Mouse (Mus musculus): ENCODE data around the gene Gm10273. TPM values are rescaled to one million over a fixed set of nuclear protein-coding genes. Genes with fewer than 3 reads are reported as not detected.

Gm10273 gene
- polyA plus RNA-seq, 1 experiment: 0.09 TPM

GRCm38 (mm10) chr10:59419516-59419915 is 24.1 kb downstream of the Gm10273 start:
- H3K4me1 ChIP-seq (ENCODE audit: control insufficient read depth): no peaks in the 10 kb centered on the region
- no peaks in the 10 kb centered on the region for H3K9me3 ChIP-seq (ENCODE audit: control insufficient read depth, low read length)
- TF ChIP-seq GATA1 (IDR thresholded peaks at IDR 0.05; ENCODE audit: low read length): no peak
- no peak for TF ChIP-seq TAL1 (IDR thresholded peaks at IDR 0.05; ENCODE audit: low read length)
- H3K27me3 ChIP-seq (ENCODE audit: control insufficient read depth): no peaks in the 10 kb centered on the region
- no peak overlapping the region for H3K4me3 ChIP-seq (replicated peaks)
- H3K36me3 ChIP-seq (ENCODE audit: control insufficient read depth): no peaks in the 10 kb centered on the region; the same call in 1 of the 2 replicates

- no peaks in the 10 kb centered on the region for H3K27me3 ChIP-seq (ENCODE audit: control insufficient read depth)
- H3K4me1 ChIP-seq (ENCODE audit: control insufficient read depth): no peaks in the 10 kb centered on the region
These were observed 29.0 kb downstream of the Gm10273 start for GRCm38 (mm10) chr10:59424453-59424852.

GRCm38 (mm10) chr10:59425369-59425768 is 29.9 kb downstream of the Gm10273 start:
- no peak for TF ChIP-seq GATA1 (IDR thresholded peaks at IDR 0.05; ENCODE audit: low read length)
- no peak for TF ChIP-seq TAL1 (IDR thresholded peaks at IDR 0.05; ENCODE audit: low read length)
- no peak overlapping the region for H3K4me3 ChIP-seq (replicated peaks)
- H3K9me3 ChIP-seq (ENCODE audit: control insufficient read depth, low read length): no peaks in the 10 kb centered on the region
- no peaks in the 10 kb centered on the region for H3K27me3 ChIP-seq (ENCODE audit: control insufficient read depth)
- no peaks in the 10 kb centered on the region; the same call in 1 of the 2 replicates for H3K36me3 ChIP-seq (ENCODE audit: control insufficient read depth)
- H3K4me1 ChIP-seq (ENCODE audit: control insufficient read depth): no peaks in the 10 kb centered on the region

More at GRCm38 (mm10) chr10:59424453-59424852, 29.0 kb downstream of the Gm10273 start:
- TF ChIP-seq TAL1 (IDR thresholded peaks at IDR 0.05; ENCODE audit: low read length) (no peak), GATA1 (IDR thresholded peaks at IDR 0.05; ENCODE audit: low read length) (no peak)
- Histone ChIP-seq H3K9me3 (ENCODE audit: control insufficient read depth, low read length) (no peaks in the 10 kb centered on the region), H3K4me3 (replicated peaks) (no peak overlapping the region), H3K36me3 (ENCODE audit: control insufficient read depth) (no peaks in the 10 kb centered on the region; the same call in 1 of the 2 replicates)

- no peak overlapping the region for H3K4me3 ChIP-seq (replicated peaks)
- no peaks in the 10 kb centered on the region for H3K27me3 ChIP-seq (ENCODE audit: control insufficient read depth)
- TF ChIP-seq GATA1 (IDR thresholded peaks at IDR 0.05; ENCODE audit: low read length): no peak
- no peak for TF ChIP-seq TAL1 (IDR thresholded peaks at IDR 0.05; ENCODE audit: low read length)
- H3K9me3 ChIP-seq (ENCODE audit: control insufficient read depth, low read length): no peaks in the 10 kb centered on the region
- no peaks in the 10 kb centered on the region; the same call in 1 of the 2 replicates for H3K36me3 ChIP-seq (ENCODE audit: control insufficient read depth)
- H3K4me1 ChIP-seq (ENCODE audit: control insufficient read depth): peaks cover 3% of the 10 kb centered on the region; the same call in 1 of the 2 replicates
These were observed 30.9 kb downstream of the Gm10273 start for GRCm38 (mm10) chr10:59426371-59426770.

- H3K4me3 ChIP-seq (replicated peaks): no peak overlapping the region
- TF ChIP-seq TAL1 (IDR thresholded peaks at IDR 0.05; ENCODE audit: low read length) (no peak), GATA1 (IDR thresholded peaks at IDR 0.05; ENCODE audit: low read length) (no peak)
- peaks cover 3% of the 10 kb centered on the region; the same call in 1 of the 2 replicates for H3K4me1 ChIP-seq (ENCODE audit: control insufficient read depth)
These were observed 34.2 kb downstream of the Gm10273 start for GRCm38 (mm10) chr10:59429448-59430135.

GRCm38 (mm10) chr10:59430701-59431218 is 35.3 kb downstream of the Gm10273 start:
- H3K27me3 ChIP-seq (ENCODE audit: control insufficient read depth): no peaks in the 10 kb centered on the region
- no peak overlapping the region for H3K4me3 ChIP-seq (replicated peaks)
- no peaks in the 10 kb centered on the region for H3K36me3 ChIP-seq (ENCODE audit: control insufficient read depth)
- H3K9me3 ChIP-seq (ENCODE audit: control insufficient read depth, low read length): no peaks in the 10 kb centered on the region
- peaks cover 3% of the 10 kb centered on the region; the same call in 1 of the 2 replicates for H3K4me1 ChIP-seq (ENCODE audit: control insufficient read depth)
- no peak for TF ChIP-seq TAL1 (IDR thresholded peaks at IDR 0.05; ENCODE audit: low read length)
- no peak for TF ChIP-seq GATA1 (IDR thresholded peaks at IDR 0.05; ENCODE audit: low read length)

More at GRCm38 (mm10) chr10:59429448-59430135, 34.2 kb downstream of the Gm10273 start:
- no peaks in the 10 kb centered on the region for H3K36me3 ChIP-seq (ENCODE audit: control insufficient read depth)
- H3K9me3 ChIP-seq (ENCODE audit: control insufficient read depth, low read length): no peaks in the 10 kb centered on the region
- H3K27me3 ChIP-seq (ENCODE audit: control insufficient read depth): no peaks in the 10 kb centered on the region

- TF ChIP-seq TAL1 (IDR thresholded peaks at IDR 0.05; ENCODE audit: low read length) (no peak), GATA1 (IDR thresholded peaks at IDR 0.05; ENCODE audit: low read length) (no peak)
- no peaks in the 10 kb centered on the region for H3K36me3 ChIP-seq (ENCODE audit: control insufficient read depth)
- no peaks in the 10 kb centered on the region for H3K9me3 ChIP-seq (ENCODE audit: control insufficient read depth, low read length)
- no peak overlapping the region for H3K4me3 ChIP-seq (replicated peaks)
- no peaks in the 10 kb centered on the region for H3K27me3 ChIP-seq (ENCODE audit: control insufficient read depth)
- peaks cover 1% of the 10 kb centered on the region; the same call in 1 of the 2 replicates for H3K4me1 ChIP-seq (ENCODE audit: control insufficient read depth)
These were observed 40.3 kb downstream of the Gm10273 start for GRCm38 (mm10) chr10:59435746-59436145.

GRCm38 (mm10) chr10:59438651-59439050 is 43.2 kb downstream of the Gm10273 start:
- no peak overlapping the region for H3K4me3 ChIP-seq (replicated peaks)
- H3K27me3 ChIP-seq (ENCODE audit: control insufficient read depth): no peaks in the 10 kb centered on the region
- no peaks in the 10 kb centered on the region for H3K4me1 ChIP-seq (ENCODE audit: control insufficient read depth)
- no peaks in the 10 kb centered on the region for H3K36me3 ChIP-seq (ENCODE audit: control insufficient read depth)
- TF ChIP-seq TAL1 (IDR thresholded peaks at IDR 0.05; ENCODE audit: low read length) (no peak), GATA1 (IDR thresholded peaks at IDR 0.05; ENCODE audit: low read length) (no peak)
- no peaks in the 10 kb centered on the region for H3K9me3 ChIP-seq (ENCODE audit: control insufficient read depth, low read length)

GRCm38 (mm10) chr10:59439508-59439931 is 44.1 kb downstream of the Gm10273 start:
- Histone ChIP-seq H3K27me3 (ENCODE audit: control insufficient read depth) (no peaks in the 10 kb centered on the region), H3K36me3 (ENCODE audit: control insufficient read depth) (no peaks in the 10 kb centered on the region), H3K9me3 (ENCODE audit: control insufficient read depth, low read length) (no peaks in the 10 kb centered on the region), H3K4me3 (replicated peaks) (no peak overlapping the region), H3K4me1 (ENCODE audit: control insufficient read depth) (no peaks in the 10 kb centered on the region)
- TF ChIP-seq TAL1 (IDR thresholded peaks at IDR 0.05; ENCODE audit: low read length): no peak
- no peak for TF ChIP-seq GATA1 (IDR thresholded peaks at IDR 0.05; ENCODE audit: low read length)

Data from erythroblast, embryonic 14.5 days (primary cell).